ENCODE assay signal across 24 mouse cellular contexts in the genomic region with DNA sequence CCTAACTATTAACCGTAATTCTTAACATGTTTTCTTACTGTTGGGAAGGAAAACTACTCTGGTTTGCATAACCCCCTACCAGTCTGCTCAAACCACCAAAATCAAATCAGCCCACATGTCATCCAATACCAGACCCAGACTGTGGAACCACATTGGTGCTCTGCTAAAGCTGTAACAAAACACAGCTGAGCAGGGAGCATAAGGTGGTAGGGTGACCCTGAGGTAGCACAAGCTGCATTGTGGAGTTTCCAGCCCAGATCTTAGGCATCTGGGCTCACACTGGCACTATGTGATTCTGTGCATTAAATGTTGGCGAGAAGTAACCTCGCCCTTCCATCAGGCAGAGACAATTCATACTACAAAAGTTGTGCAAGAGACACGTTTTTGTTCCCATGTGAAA. TPM values are rescaled to one million over a fixed set of nuclear protein-coding genes. Genes with fewer than 3 reads are reported as not detected.
DNase-seq lines count a peak whose midpoint lies in the region; ATAC-seq lines count a peak whose summit lies in the region.
"Had no signal": no experiment of that assay in that cellular context is flagged by ENCODE, and none has a peak within 500 bp of the region (broad histone marks: within the 10 kb centered on the region; RNA-seq: fewer than 3 reads in every experiment).

No protein-coding gene starts in this region.

- peaks cover 22% of the 10 kb centered on the region; the same call in 1 of the 2 replicates for H3K4me1 ChIP-seq in embryonic facial prominence, embryonic 14.5 days (ENCODE audit: control insufficient read depth, insufficient read depth, low read length)
- H3K4me1 ChIP-seq in limb, embryonic 11.5 days (ENCODE audit: control insufficient read depth, insufficient read depth, low read length) = 0 out of 2 replicates have a peak, but pooled peaks cover 9% of the 10 kb centered on the region

- no peaks in the 10 kb centered on the region for H3K27me3 ChIP-seq in embryonic facial prominence, embryonic 14.5 days (replicated peaks; ENCODE audit: control insufficient read depth, insufficient read depth, low read length)
- H3K27me3 ChIP-seq in limb, embryonic 11.5 days (ENCODE audit: control insufficient read depth, insufficient read depth, low read length) = no peaks in the 10 kb centered on the region
- H3K27me3 ChIP-seq: embryonic facial prominence, embryonic 15.5 days; midbrain, embryonic 12.5 days had no signal

- no peak overlapping the region for H3K4me3 ChIP-seq in embryonic facial prominence, embryonic 14.5 days (ENCODE audit: low read depth, low read length)
- no peak overlapping the region for H3K4me3 ChIP-seq in limb, embryonic 11.5 days (ENCODE audit: low read depth, low read length)
- H3K4me3 ChIP-seq: heart, adult 2 months; left cerebral cortex, adult 2 months; midbrain, embryonic 12.5 days; myocyte had no signal

- intact Hi-C loops in heart, postnatal 14 days (cut with DNase I) = no loop called here
- intact Hi-C loops in left cerebral cortex, postnatal 36 days (cut with DNase I) = no loop called here

- DNase-seq in heart, adult 11 months = peak; percentile 67
- DNase-seq in heart, postnatal 14 days = no peak
- peak; percentile 43 for DNase-seq in embryo, embryonic 10.5 days (ENCODE audit: low spot score)
- peak; percentile 41 for DNase-seq in embryonic facial prominence, embryonic 14.5 days (ENCODE audit: low spot score)
- DNase-seq in limb, embryonic 11.5 days (ENCODE audit: low spot score) = peak; percentile 31
- DNase-seq in urinary bladder, adult 18-20 months (ENCODE audit: low spot score in 2 of 2) = no peak
- DNase-seq in cerebellum, postnatal 25 days = no peak
- DNase-seq in left cerebral cortex, postnatal 36 days (ENCODE audit: low spot score in 2 of 2) = no peak
- DNase-seq: adrenal gland, adult 8-10 months; cerebellum, postnatal 10 days; gastrocnemius, postnatal 14 days; heart, adult 2 months; layer of hippocampus, adult 9-11 months; liver; thymus, postnatal 36 days had no signal

- no peaks in the 10 kb centered on the region for H3K9me3 ChIP-seq in embryonic facial prominence, embryonic 14.5 days (ENCODE audit: control insufficient read depth, low read length)
- no peaks in the 10 kb centered on the region for H3K9me3 ChIP-seq in limb, embryonic 11.5 days (ENCODE audit: control insufficient read depth, low read length)
- H3K9me3 ChIP-seq: embryonic facial prominence, embryonic 15.5 days; midbrain, embryonic 12.5 days had no signal

- 61% methylated on average over 4 of the region's 4 CpGs for WGBS in embryonic facial prominence, embryonic 14.5 days
- WGBS in limb, embryonic 11.5 days = 49% methylated on average over 4 of the region's 4 CpGs

- no peak overlapping the region for H3K27ac ChIP-seq in embryonic facial prominence, embryonic 14.5 days (replicated peaks; ENCODE audit: low read depth, low read length)
- no peak overlapping the region for H3K27ac ChIP-seq in limb, embryonic 11.5 days (replicated peaks; ENCODE audit: low read depth, low read length)
- H3K27ac ChIP-seq: embryonic facial prominence, embryonic 15.5 days; heart, adult 2 months; left cerebral cortex, adult 2 months; midbrain, embryonic 12.5 days had no signal

- no peaks in the 10 kb centered on the region for H3K36me3 ChIP-seq in embryonic facial prominence, embryonic 14.5 days (ENCODE audit: control insufficient read depth, insufficient read depth, low read length)
- no peaks in the 10 kb centered on the region for H3K36me3 ChIP-seq in limb, embryonic 11.5 days (ENCODE audit: control insufficient read depth, insufficient read depth, low read length)
- H3K36me3 ChIP-seq: embryonic facial prominence, embryonic 15.5 days; midbrain, embryonic 12.5 days had no signal

- H3K4me2 ChIP-seq in embryonic facial prominence, embryonic 14.5 days (ENCODE audit: low read depth, low read length) = no peak overlapping the region
- no peak overlapping the region for H3K4me2 ChIP-seq in limb, embryonic 11.5 days (ENCODE audit: low read depth, severe bottlenecking)
- H3K4me2 ChIP-seq: midbrain, embryonic 12.5 days had no signal

- 0 out of 2 replicates have a peak, but pooled peaks have one; percentile 50 for ATAC-seq in embryonic facial prominence, embryonic 14.5 days (ENCODE audit: low read depth)
- peak; percentile 48; the same call in 1 of the 2 replicates for ATAC-seq in limb, embryonic 11.5 days (ENCODE audit: insufficient number of reproducible peaks, low FRiP score, low TSS enrichment, low read depth)
- ATAC-seq: CD4-positive, CD25-positive, alpha-beta regulatory T cell, adult 4 months; lung, postnatal 0 days; Patski had no signal

- H3K9ac ChIP-seq in embryonic facial prominence, embryonic 14.5 days (ENCODE audit: low read depth, low read length) = no peak overlapping the region
- no peak overlapping the region for H3K9ac ChIP-seq in limb, embryonic 11.5 days (ENCODE audit: low read length)
- H3K9ac ChIP-seq: embryonic facial prominence, embryonic 15.5 days; midbrain, embryonic 12.5 days had no signal

RNA-seq across cellular contexts. Expression of a gene that starts 1.1 kb away (rescaled TPM):
- 1 to 10 TPM; 3.2 to 3.8 TPM for total RNA-seq in heart, postnatal 14 days (2021)
- 7.7 and 8.4 TPM in 2 replicates for polyA plus RNA-seq in embryonic facial prominence, embryonic 14.5 days (2014; fragmentation: Nextera tagmentation; extraction: Ambion mirVana)
- 2.4 and 2.6 TPM in 2 replicates for polyA plus RNA-seq in limb, embryonic 11.5 days (2014; fragmentation: Nextera tagmentation; extraction: Ambion mirVana)
- total RNA-seq in left cerebral cortex, postnatal 36 days (2021) = 10 to 100 TPM; 59.7 to 62.9 TPM
- total RNA-seq: hematopoietic stem cell, adult 5-6 weeks had no signal
- polyA plus RNA-seq: CD4-positive, CD25-positive, alpha-beta regulatory T cell, adult 4 months; liver, embryonic 16.5 days; Patski had no signal

Comparison
In these comparisons a context has a peak if more than half of its experiments do, and no peak if none do; other contexts are left out.
1. DNase-seq: peak in heart, adult 11 months (single experiment), embryo, embryonic 10.5 days (single experiment), embryonic facial prominence, embryonic 14.5 days (single experiment) and limb, embryonic 11.5 days (single experiment); none in heart, postnatal 14 days (0 of 2), urinary bladder, adult 18-20 months (0 of 2), cerebellum, postnatal 25 days (0 of 2) and left cerebral cortex, postnatal 36 days (0 of 2).
2. RNA of a gene that starts 1.1 kb away (total RNA-seq): 59.7 to 62.9 TPM in left cerebral cortex, postnatal 36 days; 3.2 to 3.8 TPM in heart, postnatal 14 days; every median in the first group is over 10 times any median in the second.